In genomic region chr13:92855901-92856300, GRCm38 (mm10) we compare ENCODE assay signal across 10 mouse cellular contexts. TPM values are rescaled to one million over a fixed set of nuclear protein-coding genes. Genes with fewer than 3 reads are reported as not detected.
DNase-seq lines count a peak whose midpoint lies in the region; ATAC-seq and TF ChIP-seq lines count a peak whose summit lies in the region.
"Had no signal": no experiment of that assay in that cellular context is flagged by ENCODE, and none has a peak within 500 bp of the region (broad histone marks: within the 10 kb centered on the region; RNA-seq: fewer than 3 reads in every experiment).

No protein-coding gene starts in this region.

- H3K4me2 ChIP-seq in intestine, postnatal 0 days (replicated peaks; ENCODE audit: low read depth), result no peak overlapping the region
- H3K4me2 ChIP-seq in intestine, embryonic 16.5 days (ENCODE audit: low read depth, low read length), result no peak overlapping the region
- no peak overlapping the region for H3K4me2 ChIP-seq in heart, embryonic 11.5 days
- H3K4me2 ChIP-seq: stomach, embryonic 15.5 days had no signal

- no peak overlapping the region for H3K9ac ChIP-seq in intestine, postnatal 0 days (ENCODE audit: low read depth, low read length)
- no peak overlapping the region for H3K9ac ChIP-seq in intestine, embryonic 16.5 days (ENCODE audit: low read depth, low read length)
- H3K9ac ChIP-seq in heart, embryonic 11.5 days (ENCODE audit: low read depth, low read length), result no peak overlapping the region
- H3K9ac ChIP-seq: stomach, embryonic 15.5 days had no signal

- peak; percentile 24 for DNase-seq in thymus, postnatal 14 days
- DNase-seq in thymus, adult 18-20 months, result no peak
- DNase-seq in c-Kit-positive CD71-positive TER-119-positive erythroid progenitor cells, embryonic 14.5 days (ENCODE audit: low spot score), result peak; percentile 44
- DNase-seq in layer of hippocampus, postnatal 25 days (ENCODE audit: extremely low spot score in 1 of 2, low spot score in 1 of 2), result no peak
- DNase-seq: adrenal gland, postnatal 10 days; gastrocnemius, postnatal 25 days had no signal

- no peak overlapping the region for H3K4me3 ChIP-seq in intestine, postnatal 0 days (ENCODE audit: low read depth, low read length)
- no peak overlapping the region for H3K4me3 ChIP-seq in intestine, embryonic 16.5 days (ENCODE audit: low read length)
- no peak overlapping the region for H3K4me3 ChIP-seq in heart, embryonic 11.5 days (ENCODE audit: low read depth, low read length)
- H3K4me3 ChIP-seq: stomach, embryonic 15.5 days had no signal

- H3K36me3 ChIP-seq in intestine, postnatal 0 days (ENCODE audit: control insufficient read depth, insufficient read depth), result peaks cover 37% of the 10 kb centered on the region
- H3K36me3 ChIP-seq in intestine, embryonic 16.5 days (ENCODE audit: control insufficient read depth, insufficient read depth, low read length), result no peaks in the 10 kb centered on the region
- H3K36me3 ChIP-seq in heart, embryonic 11.5 days (ENCODE audit: control insufficient read depth, insufficient read depth, low read length), result peaks cover 2% of the 10 kb centered on the region

- no peaks in the 10 kb centered on the region for H3K27me3 ChIP-seq in intestine, postnatal 0 days (replicated peaks; ENCODE audit: control insufficient read depth, insufficient read depth, low read length)
- H3K27me3 ChIP-seq in intestine, embryonic 16.5 days (replicated peaks; ENCODE audit: control insufficient read depth, insufficient read depth, low read length), result no peaks in the 10 kb centered on the region
- H3K27me3 ChIP-seq in heart, embryonic 11.5 days (ENCODE audit: control insufficient read depth, insufficient read depth, low read length), result no peaks in the 10 kb centered on the region
- H3K27me3 ChIP-seq: stomach, embryonic 15.5 days had no signal

- 71% methylated on average over 4 of the region's 4 CpGs for WGBS in intestine, postnatal 0 days
- 66% methylated on average over 4 of the region's 4 CpGs for WGBS in intestine, embryonic 16.5 days
- WGBS in heart, embryonic 11.5 days (ENCODE audit: insufficient replicate concordance), result 74% methylated on average over 4 of the region's 4 CpGs

- ATAC-seq in intestine, postnatal 0 days, result no peak
- no peak for ATAC-seq in intestine, embryonic 16.5 days
- ATAC-seq in heart, embryonic 11.5 days (replicated peaks; ENCODE audit: insufficient number of reproducible peaks, low FRiP score, low TSS enrichment), result no peak

- H3K4me1 ChIP-seq in intestine, postnatal 0 days (replicated peaks; ENCODE audit: control insufficient read depth, insufficient read depth, low read length), result no peaks in the 10 kb centered on the region
- no peaks in the 10 kb centered on the region for H3K4me1 ChIP-seq in intestine, embryonic 16.5 days (ENCODE audit: control insufficient read depth, insufficient read depth, low read length)
- H3K4me1 ChIP-seq in heart, embryonic 11.5 days (ENCODE audit: control insufficient read depth, insufficient read depth, low read length), result peaks cover 4% of the 10 kb centered on the region
- H3K4me1 ChIP-seq: stomach, embryonic 15.5 days had no signal

- peak; percentile 55 for TF ChIP-seq CTCF in intestine, postnatal 0 days (IDR thresholded peaks at IDR 0.05; ENCODE audit: low read depth)

- H3K9me3 ChIP-seq in intestine, postnatal 0 days (ENCODE audit: control insufficient read depth), result no peaks in the 10 kb centered on the region
- no peaks in the 10 kb centered on the region for H3K9me3 ChIP-seq in intestine, embryonic 16.5 days (ENCODE audit: control insufficient read depth, low read length)
- no peaks in the 10 kb centered on the region for H3K9me3 ChIP-seq in heart, embryonic 11.5 days (replicated peaks; ENCODE audit: control insufficient read depth, low read length)
- H3K9me3 ChIP-seq: stomach, embryonic 15.5 days had no signal

- no peak overlapping the region for H3K27ac ChIP-seq in intestine, postnatal 0 days (ENCODE audit: low read depth, low read length)
- H3K27ac ChIP-seq in intestine, embryonic 16.5 days (ENCODE audit: low read length), result no peak overlapping the region
- H3K27ac ChIP-seq in heart, embryonic 11.5 days (ENCODE audit: low read depth, low read length), result no peak overlapping the region
- H3K27ac ChIP-seq: stomach, embryonic 15.5 days had no signal

RNA-seq across cellular contexts. Expression of gene Mtx3, which starts 11.3 kb away (rescaled TPM):
- 2.1 and 2.8 TPM in 2 replicates for polyA plus RNA-seq in intestine, postnatal 0 days (2015; fragmentation: Nextera tagmentation; extraction: Ambion mirVana)
- polyA plus RNA-seq in intestine, embryonic 16.5 days (2015; fragmentation: Nextera tagmentation; extraction: Ambion mirVana), result 2.2 and 3.1 TPM in 2 replicates
- 4.4 and 5.5 TPM in 2 replicates for polyA plus RNA-seq in heart, embryonic 11.5 days (2014; fragmentation: Nextera tagmentation; extraction: Ambion mirVana)
- total RNA-seq in layer of hippocampus, postnatal 25 days (2021), result 10 to 100 TPM; 31.6 to 33.7 TPM

Comparison
In these comparisons a context has a peak if more than half of its experiments do, and no peak if none do; other contexts are left out.
1. DNase-seq: peak in thymus, postnatal 14 days (single experiment) and c-Kit-positive CD71-positive TER-119-positive erythroid progenitor cells, embryonic 14.5 days (single experiment); none in thymus, adult 18-20 months (0 of 2) and layer of hippocampus, postnatal 25 days (0 of 2).